Mouse (Mus musculus) olfactory bulb, adult 2 months (tissue): ENCODE data around the gene Cr2.

Experiments used
- CTCF ChIP-seq: fragments of 200-500 bp; IDR thresholded peaks from 2 replicates; pipeline ENCODE4 v1.5.1; 2012; ENCODE audit warnings: low read depth, mild to moderate bottlenecking, low read length, moderate library complexity; ENCODE audit not compliant: insufficient read depth
- POLR2A ChIP-seq: fragments of 200-500 bp; IDR thresholded peaks from 2 replicates; pipeline ENCODE4 v1.6.1; 2012; ENCODE audit warnings: mild to moderate bottlenecking, low read depth, low read length, moderate library complexity; ENCODE audit not compliant: insufficient read depth

GRCm38 (mm10) chr1:195091699-195092219 is 84.8 kb downstream of the Cr2 start:
- TF ChIP-seq POLR2A (no peak), CTCF (no peak)
